Mouse (Mus musculus) T-helper 1 cell (primary cell): ENCODE results near the gene Gm11444.

Experiments used
- in situ Hi-C: fragments of 300-600 bp; cut with MboI, MseI; formaldehyde crosslinking; loops from one replicate; pipeline ENCODE4 v1.15.1; 2025; ENCODE audit warnings: high pct_unique_total_duplicates

The Gm11444 gene

GRCm38 (mm10) chr11:85820959-85821358 is 29.2 kb downstream of the Gm11444 start:
- in situ Hi-C loops: loop anchor here (5.0 to 10.0 kb wide), 3 partner anchors 314 to 1296 kb away; partner anchors contain the start of gene Lhx1

- in situ Hi-C loops: no loop called here
These were observed 31.7 kb downstream of the Gm11444 start for GRCm38 (mm10) chr11:85818401-85818800.

GRCm38 (mm10) chr11:85816471-85816870 is 33.7 kb downstream of the Gm11444 start:
- in situ Hi-C loops: no loop called here

DNA sequence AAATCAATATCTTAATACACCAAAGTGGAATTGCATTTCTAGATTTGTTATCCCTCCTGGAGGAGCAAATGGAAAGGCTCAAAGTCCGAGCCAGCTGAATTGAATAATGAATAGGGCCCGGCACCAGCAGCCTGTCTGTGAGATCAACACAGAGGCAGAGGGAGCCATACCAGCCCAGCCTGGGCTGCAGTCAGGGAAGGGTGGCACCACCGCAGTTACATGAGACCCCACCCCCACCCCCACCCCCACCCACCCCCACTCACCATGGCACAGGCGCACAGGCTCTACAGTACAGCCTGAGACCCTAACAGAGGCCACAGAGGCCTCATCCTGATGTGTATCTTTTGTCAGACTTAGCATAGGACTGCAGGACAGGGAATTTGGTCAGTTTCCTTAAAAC is 35.5 kb downstream of the Gm11444 start:
- in situ Hi-C loops: no loop called here

DNA sequence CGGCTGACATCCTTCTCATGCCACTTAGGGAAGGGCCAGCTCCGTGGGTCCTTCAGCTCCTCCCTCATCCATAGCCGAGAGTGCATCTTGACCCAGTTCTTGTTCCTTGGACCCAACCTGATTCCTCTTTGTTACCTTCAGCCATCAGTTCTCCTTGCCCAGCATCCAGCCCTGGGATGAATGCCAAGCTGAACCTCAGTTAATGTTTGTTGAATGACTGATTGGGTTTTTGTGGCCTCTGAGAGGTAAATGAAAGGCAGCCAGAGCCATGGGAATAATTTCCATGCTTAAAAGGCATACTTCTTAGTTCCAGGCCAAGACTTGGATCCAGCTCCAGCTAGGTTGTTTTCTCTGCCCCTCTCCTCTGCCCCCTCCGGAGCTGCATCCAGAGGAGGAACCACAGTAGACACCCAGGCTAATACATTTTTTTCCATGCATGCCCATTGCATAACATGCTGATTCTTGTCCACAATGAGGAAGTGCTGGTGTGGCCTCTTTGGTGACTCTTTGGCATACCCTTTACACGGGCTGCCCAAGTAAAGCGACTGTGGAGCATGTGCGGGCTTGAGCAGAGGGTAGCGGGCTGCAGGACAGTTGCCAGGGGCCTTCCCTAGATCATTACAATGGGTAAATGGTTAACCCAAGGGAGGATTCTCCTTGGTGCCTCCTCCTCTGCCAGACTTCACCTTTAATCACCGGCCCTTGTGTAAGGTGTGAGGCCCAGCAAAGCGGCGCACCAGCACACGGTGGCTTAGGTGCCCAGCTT is 37.7 kb downstream of the Gm11444 start:
- in situ Hi-C loops: no loop called here

GRCm38 (mm10) chr11:85811676-85812075 is 38.5 kb downstream of the Gm11444 start:
- in situ Hi-C loops: no loop called here

DNA sequence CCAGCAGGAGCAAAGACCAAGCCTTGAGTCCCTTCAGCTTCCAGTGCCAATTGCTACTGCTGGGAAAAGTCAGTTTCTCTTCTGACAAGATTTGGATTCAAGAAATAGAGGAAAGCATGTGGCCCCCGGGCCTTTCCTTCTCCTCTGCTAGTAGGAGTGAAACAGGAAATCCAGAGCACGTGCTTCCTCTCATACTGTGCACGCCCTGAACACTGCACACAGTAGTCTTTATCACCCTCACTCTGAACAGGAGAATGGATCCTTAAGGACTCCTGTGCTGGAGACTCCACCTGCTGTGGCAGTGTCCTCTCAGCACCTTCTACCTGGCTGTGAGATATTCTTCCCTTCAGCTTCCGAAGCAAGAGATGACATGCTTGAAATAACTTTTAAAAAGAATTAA is 38.9 kb downstream of the Gm11444 start:
- in situ Hi-C loops: no loop called here

DNA sequence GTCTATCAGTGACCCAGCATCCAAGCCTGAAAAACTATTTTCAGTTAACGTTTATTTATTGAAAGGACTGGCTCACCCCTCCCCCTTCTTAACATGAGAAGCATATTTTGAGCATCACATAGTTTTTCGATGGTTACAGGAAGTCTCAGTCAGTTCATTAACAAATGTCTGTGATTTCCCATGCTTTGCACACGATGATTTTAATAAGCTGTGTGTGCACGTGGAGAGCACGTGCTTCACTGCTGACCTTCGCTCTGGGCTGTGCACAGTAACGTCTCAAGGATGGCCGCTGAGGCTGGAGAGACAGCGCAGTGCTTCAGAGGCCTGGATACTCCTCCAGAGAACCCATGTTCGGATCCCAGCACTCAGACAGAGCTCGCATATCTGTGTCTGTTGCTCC is 42.8 kb downstream of the Gm11444 start:
- in situ Hi-C loops: no loop called here

GRCm38 (mm10) chr11:85805779-85806178 is 44.4 kb downstream of the Gm11444 start:
- in situ Hi-C loops: no loop called here

DNA sequence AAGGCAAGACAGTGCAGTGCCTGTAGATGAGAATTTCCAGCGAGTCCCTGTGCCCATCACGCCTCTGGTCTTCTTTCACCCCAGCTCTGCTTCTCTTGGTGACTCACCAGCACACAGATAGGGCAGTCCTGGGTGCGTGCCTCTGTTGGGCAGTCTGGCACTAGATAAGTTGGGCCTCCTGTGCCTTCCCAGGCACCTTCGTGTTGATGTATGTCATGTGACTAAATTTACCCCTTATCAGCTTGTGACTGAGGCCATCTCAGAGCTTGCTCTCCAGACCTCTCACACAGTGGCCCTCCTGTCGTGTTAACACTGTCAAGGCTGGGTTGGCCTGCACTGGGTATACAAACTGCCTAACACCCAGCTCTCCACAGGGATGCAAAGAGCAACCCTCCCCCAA is 46.1 kb downstream of the Gm11444 start:
- in situ Hi-C loops: no loop called here

DNA sequence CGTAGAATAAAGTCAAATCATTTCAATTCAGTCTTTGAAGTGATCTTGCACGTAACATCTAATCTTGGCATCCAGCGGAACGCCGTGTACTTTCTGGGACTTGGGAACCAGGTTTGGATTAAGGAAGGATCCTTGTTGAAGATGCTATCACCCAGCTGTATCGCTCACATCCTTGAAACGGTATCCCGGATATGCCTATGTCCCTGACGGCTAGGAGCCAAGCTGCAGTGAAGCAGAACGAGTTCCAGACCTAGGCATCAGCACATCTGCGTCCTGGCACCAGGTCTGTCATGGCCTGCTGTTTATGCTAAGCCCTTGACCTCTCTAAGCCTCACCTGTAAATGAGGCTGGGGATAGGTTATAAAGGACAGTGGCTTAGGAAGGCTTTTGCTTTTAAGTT is 49.8 kb downstream of the Gm11444 start:
- in situ Hi-C loops: no loop called here

GRCm38 (mm10) chr11:85799856-85800255 is 50.3 kb downstream of the Gm11444 start:
- in situ Hi-C loops: no loop called here

DNA sequence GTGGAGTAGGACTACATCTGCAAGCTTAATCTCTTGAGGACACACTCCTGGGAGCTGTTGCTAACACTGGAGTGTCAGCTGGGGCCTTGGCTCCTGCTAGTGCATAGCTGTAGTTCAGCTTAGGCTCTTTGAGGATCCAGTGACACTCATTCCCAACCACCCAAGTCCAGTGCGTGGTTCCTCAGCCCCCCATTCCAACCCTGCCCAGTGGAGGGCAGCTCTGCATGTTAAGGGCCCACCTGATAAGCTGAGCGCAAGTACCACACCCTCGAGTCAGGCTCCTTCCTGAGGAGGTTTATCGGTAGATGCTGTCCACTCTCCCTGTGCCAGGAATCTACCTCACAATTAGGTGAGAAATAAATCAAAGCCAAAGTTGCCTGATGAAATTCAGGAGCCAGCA is 50.7 kb downstream of the Gm11444 start:
- in situ Hi-C loops: no loop called here
